Mouse (Mus musculus) bone marrow macrophage, adult 2 months (primary cell): ENCODE data around the gene Csf1.

ENCODE experiments used
- CTCF ChIP-seq: IDR thresholded peaks from 2 replicates; pipeline ENCODE4 v1.5.1; 2012; ENCODE audit warnings: low read depth, mild to moderate bottlenecking, low read length, moderate library complexity
- POLR2A ChIP-seq: IDR thresholded peaks from 2 replicates; pipeline ENCODE4 v1.6.1; 2012; ENCODE audit warnings: mild to moderate bottlenecking, low read depth, low read length, borderline replicate concordance

- TF ChIP-seq CTCF: no peak
- no peak for TF ChIP-seq POLR2A
Observed at GRCm38 (mm10) chr3:107757365-107758129, 2.7 kb downstream of the Csf1 start.
